Mouse (Mus musculus) embryo, embryonic 10 days (tissue): Measurements from ENCODE around the gene Naa40.

ENCODE experiments used
- DNase-seq: peaks from one replicate; pipeline ENCODE4 v3.0.0-alpha.2; 2015; ENCODE audit warnings: low spot score

The Naa40 gene

GRCm38 (mm10) chr19:7265478-7266191, 24.7 kb upstream of the Naa40 start:
- DNase-seq: peak; percentile 78

GRCm38 (mm10) chr19:7264766-7265331, 23.9 kb upstream of the Naa40 start:
- DNase-seq: peak; percentile 66

DNA sequence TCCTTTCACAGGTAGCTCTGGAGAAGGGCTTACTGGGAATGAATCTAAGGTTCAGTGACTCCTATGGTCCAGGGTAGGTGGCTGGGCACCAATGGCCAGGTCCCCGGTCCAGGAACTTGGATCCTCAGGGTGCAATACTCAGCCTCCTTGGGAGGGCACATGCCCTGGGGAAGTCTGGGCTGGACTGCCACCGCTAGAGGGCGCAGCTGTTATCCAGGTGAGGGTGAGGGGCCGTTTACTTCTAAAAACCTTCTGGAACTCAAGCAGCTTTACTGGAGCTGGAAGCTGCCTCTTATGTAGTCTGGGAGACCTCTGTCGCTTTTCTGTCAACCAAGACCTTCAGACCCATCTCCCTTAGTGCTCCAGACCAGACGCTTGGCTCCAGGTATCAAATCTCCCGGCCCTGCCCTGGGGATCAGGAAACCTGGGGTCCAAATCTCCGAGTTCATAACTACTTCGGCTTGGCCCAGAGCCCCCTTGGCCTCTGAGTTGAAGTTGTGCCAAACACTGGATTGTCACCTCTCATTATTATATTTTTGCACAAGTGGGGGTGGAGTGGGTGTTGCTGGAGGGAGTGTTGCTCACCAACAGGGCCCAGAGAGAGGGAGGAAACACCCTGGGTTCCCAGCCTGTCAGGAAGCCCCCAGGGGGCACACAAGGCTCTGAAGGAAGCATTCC, 23.2 kb upstream of the Naa40 start:
- DNase-seq: peak; percentile 92

DNA sequence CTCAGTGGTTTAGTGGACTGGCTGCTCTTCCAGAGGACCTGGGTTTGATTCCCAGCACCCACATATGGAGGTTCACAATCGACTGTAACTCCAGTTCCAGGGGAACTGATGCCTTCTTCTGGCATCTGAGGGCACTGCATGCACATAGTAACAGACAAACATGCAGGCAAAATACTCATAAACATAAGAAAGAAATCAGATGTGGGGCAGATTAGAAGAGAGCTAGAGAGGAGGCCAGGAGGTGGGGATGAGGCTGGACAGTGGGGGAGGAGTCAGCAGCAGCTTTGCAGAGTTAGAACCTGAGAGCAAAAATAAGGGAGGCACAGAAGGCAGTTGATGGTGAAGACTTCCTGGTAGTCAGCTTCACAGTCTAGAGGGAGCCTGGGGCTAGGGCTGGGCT, 21.6 kb upstream of the Naa40 start:
- DNase-seq: no peak

- no peak for DNase-seq
Measured at GRCm38 (mm10) chr19:7261964-7262363, 21.0 kb upstream of the Naa40 start.

DNA sequence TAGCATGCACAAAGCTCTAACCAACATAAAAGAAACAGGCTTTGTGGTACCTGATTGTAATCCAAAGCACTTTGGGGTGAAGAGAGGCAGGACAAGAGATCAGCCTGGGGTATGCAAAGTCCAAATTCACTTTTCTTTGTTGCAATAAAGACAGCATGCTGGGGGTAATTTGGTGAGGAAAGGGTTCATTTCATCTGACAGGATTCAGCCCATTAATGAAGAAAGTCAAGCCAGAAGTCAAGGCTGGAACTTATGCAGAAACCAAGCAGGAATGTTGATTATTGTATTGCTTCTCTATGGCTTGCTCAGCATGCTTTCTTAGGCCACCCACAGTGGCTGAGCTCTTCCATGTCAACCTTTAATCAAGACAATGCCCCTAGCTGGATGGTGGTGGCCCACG, 20.5 kb upstream of the Naa40 start:
- DNase-seq: no peak

DNA sequence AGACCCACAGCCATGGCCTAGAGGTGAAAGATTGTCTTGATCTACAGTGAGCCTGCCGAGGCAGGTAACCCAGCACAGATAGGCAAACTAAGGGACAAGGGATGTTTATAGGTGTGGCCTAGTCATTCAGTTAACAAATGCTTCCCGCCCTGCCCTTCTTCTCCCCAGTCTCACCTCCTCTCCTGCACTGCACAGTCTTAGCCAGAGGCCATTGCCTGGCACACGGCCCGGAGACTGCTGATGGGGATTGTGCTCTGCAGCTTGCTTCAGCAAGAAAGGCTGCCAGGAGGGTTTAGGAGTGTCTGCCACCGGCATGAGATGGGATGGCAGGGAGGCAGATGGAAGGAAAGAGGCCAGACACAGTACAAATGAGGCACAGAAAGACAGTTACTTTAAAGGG, 16.9 kb upstream of the Naa40 start:
- no peak for DNase-seq

DNA sequence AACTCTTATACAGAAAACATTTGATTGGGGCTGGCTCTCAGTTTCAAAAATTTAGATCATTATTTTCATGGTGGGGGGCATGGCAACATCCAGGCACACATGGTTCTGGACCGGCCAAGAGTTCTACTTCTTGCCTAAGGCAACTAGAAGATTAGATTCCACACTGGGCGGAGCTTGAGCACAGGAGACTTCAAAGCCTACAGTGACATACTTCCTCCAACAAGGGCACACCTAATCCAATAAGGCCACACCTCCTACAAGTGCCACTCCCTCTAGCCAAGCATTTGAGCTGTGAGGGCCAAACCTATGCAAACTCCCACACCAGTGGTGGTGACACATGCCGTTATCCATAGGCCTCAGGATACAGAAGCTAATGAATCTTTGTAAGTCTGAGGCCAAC, 5.0 kb upstream of the Naa40 start:
- no peak for DNase-seq

GRCm38 (mm10) chr19:7240291-7240690, 692 bp downstream of the Naa40 start:
- peak; percentile 35 for DNase-seq

DNA sequence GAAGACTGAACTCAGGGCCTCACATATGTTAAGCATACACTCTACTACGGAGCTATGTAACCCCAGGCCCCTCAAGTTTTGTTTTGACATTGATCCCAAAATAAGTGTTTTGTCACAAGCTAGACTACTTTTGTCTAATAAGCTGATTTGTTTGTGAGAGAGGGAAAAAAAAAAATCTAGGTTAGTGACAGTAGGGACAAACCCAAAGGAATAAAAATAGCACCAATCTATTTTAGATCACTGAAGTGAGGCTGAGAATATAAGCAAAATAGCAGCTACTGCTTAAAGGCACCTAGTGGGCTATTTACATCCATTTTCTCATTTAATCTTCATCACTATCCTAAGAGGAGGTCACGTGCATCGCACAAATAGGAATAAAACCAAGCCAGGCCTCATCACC, 1.4 kb downstream of the Naa40 start:
- no peak for DNase-seq

- DNase-seq: no peak
Measured at GRCm38 (mm10) chr19:7236742-7237141, 4.2 kb downstream of the Naa40 start.

GRCm38 (mm10) chr19:7236011-7236410, 5.0 kb downstream of the Naa40 start:
- no peak for DNase-seq

GRCm38 (mm10) chr19:7235461-7235860, 5.5 kb downstream of the Naa40 start:
- no peak for DNase-seq

GRCm38 (mm10) chr19:7234537-7235221, 6.3 kb downstream of the Naa40 start:
- peak; percentile 77 for DNase-seq

DNA sequence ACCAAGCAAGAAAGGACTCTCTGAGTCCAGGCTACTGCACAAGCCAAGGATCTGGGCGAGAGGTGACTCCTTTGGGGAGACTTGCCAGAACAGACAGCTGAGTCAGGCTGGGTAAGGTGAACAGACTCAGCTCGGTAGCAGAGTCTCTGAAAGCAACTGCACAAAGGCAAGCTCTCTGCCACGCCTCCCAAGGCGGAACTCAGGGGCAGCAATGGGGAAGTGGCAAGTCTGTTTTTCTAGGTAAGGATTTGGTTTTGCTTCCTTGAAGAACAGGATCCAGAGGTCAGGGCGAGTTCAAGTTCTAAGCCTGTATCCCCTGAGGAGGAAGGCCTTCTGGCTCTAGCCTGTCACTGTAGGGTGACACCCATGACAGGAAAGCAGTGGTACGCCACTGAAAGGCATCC, 14.5 kb downstream of the Naa40 start:
- DNase-seq: no peak

DNA sequence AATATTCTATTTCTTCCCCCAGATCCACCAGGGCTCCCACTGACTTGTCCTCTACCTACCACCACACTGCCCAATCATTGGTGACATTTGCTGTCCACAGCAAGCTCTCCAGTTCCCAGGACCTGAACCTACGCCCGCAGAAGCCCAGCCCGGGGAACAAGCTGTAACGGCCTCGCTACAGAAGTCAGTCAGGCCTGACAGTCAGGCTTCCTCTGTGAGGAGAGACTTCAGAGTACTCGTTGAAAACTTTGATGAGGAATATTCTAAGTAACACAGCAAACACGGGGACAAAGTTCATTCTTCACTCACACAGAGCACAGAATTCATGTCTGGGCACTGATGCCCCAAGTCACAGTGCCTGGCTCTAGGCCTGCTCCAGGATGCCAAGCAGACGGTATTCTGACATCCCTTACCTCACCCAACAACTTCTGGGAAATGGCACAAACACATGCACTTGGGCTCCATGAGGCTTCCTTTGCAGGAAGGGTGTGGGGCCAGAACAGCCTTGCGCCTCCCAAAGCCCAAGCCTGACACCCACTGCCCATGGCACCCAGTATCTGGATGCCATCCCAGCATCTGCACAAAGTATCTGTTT, 15.8 kb downstream of the Naa40 start:
- no peak for DNase-seq

- DNase-seq: no peak
Measured at GRCm38 (mm10) chr19:7224253-7224652, 16.7 kb downstream of the Naa40 start.

DNA sequence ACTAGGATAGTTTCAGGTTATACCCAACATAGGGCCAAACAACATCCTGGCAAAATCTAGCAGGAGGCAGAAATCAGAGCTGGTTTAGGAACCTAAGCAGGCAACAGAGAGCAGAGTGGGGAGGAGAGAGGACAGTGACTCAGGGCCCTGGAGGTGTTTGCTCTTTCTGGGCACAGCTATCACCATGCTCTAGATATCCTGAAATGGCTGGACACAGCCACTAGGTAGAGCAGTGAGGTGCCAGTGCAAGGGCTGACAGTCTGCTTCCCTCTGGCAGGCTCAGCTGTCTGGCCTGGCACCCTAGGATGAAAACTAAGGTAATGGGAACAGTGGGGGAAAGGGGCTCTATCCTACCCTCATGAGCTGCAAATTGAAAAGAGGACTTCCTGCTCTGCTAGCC, 17.5 kb downstream of the Naa40 start:
- DNase-seq: no peak

DNA sequence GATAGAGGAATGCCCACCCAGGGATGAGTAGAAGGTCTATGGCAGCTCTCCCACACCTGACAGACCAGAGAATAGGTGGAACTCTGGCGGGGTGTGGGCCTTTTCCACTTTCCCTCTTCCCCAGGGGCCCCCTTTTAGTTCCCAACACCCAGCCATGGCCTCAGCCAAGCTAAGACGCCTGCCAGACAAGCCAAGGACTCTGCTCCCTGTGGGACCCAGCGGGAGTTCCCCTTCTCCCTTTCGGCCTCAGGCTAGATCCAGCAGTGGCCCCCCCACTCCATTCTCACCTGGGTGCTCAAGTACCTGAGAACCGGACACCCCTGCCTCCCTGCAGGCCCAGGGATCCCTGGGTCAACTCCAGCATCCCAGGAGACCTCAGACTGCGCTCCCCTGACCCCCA, 18.8 kb downstream of the Naa40 start:
- DNase-seq: no peak

- no peak for DNase-seq
Measured at GRCm38 (mm10) chr19:7218753-7219152, 22.2 kb downstream of the Naa40 start.

DNA sequence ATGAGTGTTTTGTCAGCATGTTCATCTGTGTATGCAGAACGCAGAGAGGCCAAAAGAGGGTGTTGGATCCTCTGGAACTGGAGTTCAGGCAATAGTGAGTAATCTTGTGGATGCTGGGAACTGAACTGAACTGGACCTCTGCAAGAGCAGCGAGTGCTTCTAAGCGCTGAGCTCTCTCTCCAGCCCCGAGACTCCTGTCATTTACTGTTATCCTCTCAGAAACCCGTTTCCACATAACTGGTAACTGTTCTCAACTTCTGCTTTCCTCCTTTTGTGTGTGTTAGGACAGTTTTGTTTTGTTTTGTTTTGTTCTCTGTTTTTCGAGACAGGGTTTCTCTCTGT, 23.1 kb downstream of the Naa40 start:
- no peak for DNase-seq

DNA sequence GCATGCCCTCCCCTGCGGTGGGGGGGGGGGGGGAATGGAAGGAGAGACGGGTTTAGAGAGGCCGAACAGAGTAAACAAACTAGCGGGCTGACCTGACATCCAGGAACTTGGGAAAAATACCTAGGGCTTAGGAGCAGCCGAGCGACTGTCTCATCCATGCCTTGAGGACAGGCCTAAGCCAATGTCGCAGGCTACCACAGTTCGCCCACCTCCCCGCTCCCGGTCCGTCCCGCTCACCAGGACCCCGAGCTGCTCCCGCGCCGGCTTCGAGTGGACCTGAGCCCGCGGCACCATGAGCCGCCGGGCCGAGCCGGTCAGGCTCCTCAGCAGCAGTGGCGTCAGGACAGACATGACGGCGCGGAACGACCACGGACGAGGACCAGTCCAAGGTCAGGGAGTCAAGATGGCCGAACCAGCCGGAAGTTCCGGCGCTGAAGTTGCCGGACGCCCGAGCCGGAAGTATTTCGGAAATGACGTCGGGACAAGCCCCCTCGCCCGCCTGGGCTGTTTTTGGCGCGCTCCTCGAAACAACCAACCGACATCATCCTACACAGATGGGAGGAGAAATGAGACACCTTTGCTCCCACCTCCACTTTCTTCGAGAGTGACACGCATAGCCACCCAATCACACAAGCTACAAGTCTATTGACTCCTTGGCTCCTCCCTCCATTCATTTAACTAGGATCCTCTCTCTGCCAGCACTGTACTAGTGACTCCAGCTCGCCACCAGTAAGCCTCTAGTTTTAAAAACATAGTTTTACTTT, 23.6 kb downstream of the Naa40 start, which contains the start of gene Cox8a:
TSS of gene Cox8a (minus strand) at position 455 of the 764 bp plus-strand sequence.
- DNase-seq: peak; percentile 98
